Comparison of ENCODE assay signal across 9 mouse cellular contexts in the genomic region with DNA sequence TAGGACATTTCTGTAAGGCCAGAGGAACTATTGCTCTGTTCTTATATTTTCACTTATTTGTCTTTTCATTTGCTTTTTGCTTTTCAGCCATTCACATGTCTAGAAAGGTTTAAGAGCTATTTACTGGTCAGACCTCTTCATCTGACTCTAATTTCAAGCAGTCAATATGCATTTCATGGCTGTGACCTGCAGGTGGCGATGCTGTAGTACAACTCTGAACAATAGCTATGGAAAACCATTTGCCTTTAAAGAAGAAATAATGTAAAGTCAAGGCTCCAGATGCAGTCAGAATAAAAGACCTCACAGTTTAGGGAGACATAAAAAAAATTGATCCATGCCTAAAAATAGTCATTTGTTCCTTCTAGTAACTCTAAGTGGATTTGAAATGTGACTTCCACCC.
DNase-seq lines count a peak whose midpoint lies in the region; ATAC-seq and TF ChIP-seq lines count a peak whose summit lies in the region.
"Had no signal": no experiment of that assay in that cellular context is flagged by ENCODE, and none has a peak within 500 bp of the region (broad histone marks: within the 10 kb centered on the region; RNA-seq: fewer than 3 reads in every experiment).

No protein-coding gene starts in this region.

- H3K4me2 ChIP-seq in kidney, embryonic 14.5 days (replicated peaks; ENCODE audit: low read depth, low read length): no peak overlapping the region

- 2% methylated on average over 1 of the region's 1 CpGs for WGBS in kidney, embryonic 14.5 days
- 5% methylated on average over 1 of the region's 1 CpGs for WGBS in forebrain, embryonic 10.5 days

- H3K36me3 ChIP-seq in kidney, embryonic 14.5 days (ENCODE audit: control insufficient read depth, insufficient read depth, low read length): no peaks in the 10 kb centered on the region
- H3K36me3 ChIP-seq in forebrain, embryonic 10.5 days (replicated peaks): no peaks in the 10 kb centered on the region

- H3K9ac ChIP-seq in kidney, embryonic 14.5 days (ENCODE audit: low read depth, low read length): no peak overlapping the region

- no peaks in the 10 kb centered on the region for H3K9me3 ChIP-seq in kidney, embryonic 14.5 days (ENCODE audit: control insufficient read depth, low read length)
- no peaks in the 10 kb centered on the region for H3K9me3 ChIP-seq in forebrain, embryonic 10.5 days

- H3K4me3 ChIP-seq in kidney, embryonic 14.5 days (ENCODE audit: low read length): no peak overlapping the region
- no peak overlapping the region for H3K4me3 ChIP-seq in layer of hippocampus, adult 2 months
- no peak overlapping the region for H3K4me3 ChIP-seq in forebrain, embryonic 10.5 days
- H3K4me3 ChIP-seq: erythroblast, embryonic 14.5 days had no signal

- H3K4me1 ChIP-seq in kidney, embryonic 14.5 days (ENCODE audit: control insufficient read depth, insufficient read depth, low read length): no peaks in the 10 kb centered on the region
- no peaks in the 10 kb centered on the region for H3K4me1 ChIP-seq in forebrain, embryonic 10.5 days

- H3K27ac ChIP-seq in kidney, embryonic 14.5 days (ENCODE audit: low read depth, low read length): no peak overlapping the region
- no peak overlapping the region for H3K27ac ChIP-seq in layer of hippocampus, adult 2 months
- no peak overlapping the region for H3K27ac ChIP-seq in forebrain, embryonic 10.5 days

- H3K27me3 ChIP-seq in kidney, embryonic 14.5 days (ENCODE audit: control insufficient read depth, insufficient read depth, low read length): peaks cover 4% of the 10 kb centered on the region; the same call in 1 of the 2 replicates
- peaks cover 78% of the 10 kb centered on the region for H3K27me3 ChIP-seq in forebrain, embryonic 10.5 days (ENCODE audit: poor library complexity, severe bottlenecking)

- DNase-seq in CD4-positive, CD25-positive, alpha-beta regulatory T cell, adult 2 months (ENCODE audit: low read depth, low spot score): peak; percentile 3
- peak; percentile 11 for DNase-seq in kidney, adult 9 months
- peak; percentile 24 for DNase-seq in cerebellum, adult 9-10 months
- peak; percentile 11 to 33 for DNase-seq in layer of hippocampus, adult 2 months (ENCODE audit: low spot score in 2 of 2)
- DNase-seq in retina, embryonic 14.5 days (ENCODE audit: low spot score): peak; percentile 62
- no peak for DNase-seq in forebrain, embryonic 10.5 days (ENCODE audit: extremely low spot score, low spot score)

- TF ChIP-seq CTCF in layer of hippocampus, adult 2 months (conservative IDR thresholded peaks at IDR 0.05): peak; percentile 78

- ATAC-seq in CD4-positive, CD25-positive, alpha-beta regulatory T cell, adult 4 months: no peak
- ATAC-seq in kidney, embryonic 14.5 days (ENCODE audit: low FRiP score, low TSS enrichment): no peak
